Mouse (Mus musculus) limb, embryonic 10.5 days (tissue): ENCODE measurements around the gene Gpr6. TPM values are rescaled to one million over a fixed set of nuclear protein-coding genes. Genes with fewer than 3 reads are reported as not detected.

Experiments used
- DNase-seq: peaks from one replicate; pipeline ENCODE4 v3.0.0-alpha.2; 2017; ENCODE audit warnings: low spot score
- H3K27ac ChIP-seq: fragments of 300-500 bp; sonication (generic); 2 replicates; pipeline ENCODE4 v1.5.1; 2016; ENCODE audit warnings: mild to moderate bottlenecking
- H3K27me3 ChIP-seq: fragments of 300-500 bp; sonication (generic); 2 replicates; pipeline ENCODE4 v1.6.1; 2016; ENCODE audit warnings: low read depth, mild to moderate bottlenecking; ENCODE audit not compliant: poor library complexity, severe bottlenecking
- H3K36me3 ChIP-seq: fragments of 300-500 bp; sonication (generic); 2 replicates; pipeline ENCODE4 v1.6.1; 2016; ENCODE audit warnings: mild to moderate bottlenecking, moderate library complexity
- H3K4me1 ChIP-seq: fragments of 300-500 bp; sonication (generic); 2 replicates; pipeline ENCODE4 v1.6.1; 2016
- H3K4me3 ChIP-seq: fragments of 300-500 bp; sonication (generic); 2 replicates; pipeline ENCODE4 v1.5.1; 2016; ENCODE audit warnings: mild to moderate bottlenecking, moderate library complexity
- H3K9me3 ChIP-seq: fragments of 300-500 bp; sonication (generic); replicated peaks from 2 replicates; pipeline ENCODE4 v1.6.1; 2016; ENCODE audit warnings: mild to moderate bottlenecking
- WGBS: fragments of 180-500 bp; shearing (Covaris S2); methylation state at CpG from one replicate; pipeline ENCODE4 v1.1.7; 2016; 5-methylcytosine and 5-hydroxymethylcytosine counted together
- polyA plus RNA-seq: library from polyadenylated mRNA; unstranded; fragments of >200 nt; fragmentation: Nextera tagmentation; extraction: Ambion mirVana; gene quantifications from 2 replicates; pipeline ENCODE4 v1.2.1, GENCODE M21; 2016

Gpr6 gene
- polyA plus RNA-seq = not detected in 2 replicates

- Histone ChIP-seq H3K9me3 (no peaks in the 10 kb centered on the region), H3K27ac (no peak within 1 kb of the TSS), H3K4me1 (peaks cover 21% of the 10 kb centered on the region), H3K36me3 (no peaks in the 10 kb centered on the region), H3K4me3 (peak within 1 kb of the TSS; percentile 32), H3K27me3 (peaks cover 56% of the 10 kb centered on the region)
- DNase-seq = no peak
- 1% methylated on average over 23 of the region's 23 CpGs for WGBS
Observed at GRCm38 (mm10) chr10:41072116-41072515, at the start of gene Gpr6. Gene Gpr6 (minus strand): TSS chr10:41072285.

DNA sequence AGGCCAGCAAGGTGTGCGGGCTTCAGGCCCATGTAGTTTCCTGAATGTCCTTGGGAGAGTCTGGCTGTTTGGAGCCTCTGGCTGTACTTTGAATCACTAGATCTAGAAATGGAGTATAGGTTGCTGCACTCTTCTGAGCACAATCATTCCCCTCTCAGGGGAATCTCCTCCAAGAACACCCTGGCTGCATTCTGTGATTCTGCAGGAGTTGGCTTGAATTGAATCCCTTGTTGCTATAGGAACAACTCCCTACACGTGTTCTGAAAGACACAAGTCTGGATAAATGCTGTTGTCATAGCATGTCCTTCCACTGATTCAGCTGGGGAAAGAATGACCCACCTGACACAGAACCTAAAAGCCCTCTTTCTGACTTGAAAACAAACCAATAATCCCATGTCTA, 28.0 kb upstream of the Gpr6 start:
- 0 out of 2 replicates have a peak, but pooled peaks cover 2% of the 10 kb centered on the region for H3K4me1 ChIP-seq
- no peaks in the 10 kb centered on the region for H3K9me3 ChIP-seq
- 87% methylated on average over 2 of the region's 2 CpGs for WGBS
- no peak overlapping the region for H3K4me3 ChIP-seq
- DNase-seq = no peak
- no peaks in the 10 kb centered on the region for H3K36me3 ChIP-seq
- H3K27ac ChIP-seq = no peak overlapping the region
- H3K27me3 ChIP-seq = no peaks in the 10 kb centered on the region

- no peaks in the 10 kb centered on the region for H3K9me3 ChIP-seq
- 85% methylated on average over 6 of the region's 6 CpGs for WGBS
- no peaks in the 10 kb centered on the region for H3K27me3 ChIP-seq
- H3K4me1 ChIP-seq = 0 out of 2 replicates have a peak, but pooled peaks cover 2% of the 10 kb centered on the region
- no peak for DNase-seq
- no peak overlapping the region for H3K4me3 ChIP-seq
- H3K27ac ChIP-seq = no peak overlapping the region
- H3K36me3 ChIP-seq = no peaks in the 10 kb centered on the region
Observed at GRCm38 (mm10) chr10:41098137-41098536, 26.1 kb upstream of the Gpr6 start.

GRCm38 (mm10) chr10:41088852-41089251, 16.8 kb upstream of the Gpr6 start:
- Histone ChIP-seq H3K9me3 (no peaks in the 10 kb centered on the region), H3K36me3 (no peaks in the 10 kb centered on the region), H3K4me3 (no peak overlapping the region), H3K27ac (no peak overlapping the region), H3K4me1 (no peaks in the 10 kb centered on the region), H3K27me3 (no peaks in the 10 kb centered on the region)
- peak; percentile 51 for DNase-seq
- WGBS = 58% methylated on average over 7 of the region's 7 CpGs

- Histone ChIP-seq H3K4me1 (peaks cover 21% of the 10 kb centered on the region), H3K27me3 (peaks cover 56% of the 10 kb centered on the region), H3K4me3 (peak overlapping the region; percentile 17; the same call in 1 of the 2 replicates), H3K27ac (no peak overlapping the region), H3K36me3 (no peaks in the 10 kb centered on the region), H3K9me3 (no peaks in the 10 kb centered on the region)
- peak; percentile 87 for DNase-seq
- 2% methylated on average over 11 of the region's 11 CpGs for WGBS
Observed at GRCm38 (mm10) chr10:41071696-41072095, 389 bp downstream of the Gpr6 start.

DNA sequence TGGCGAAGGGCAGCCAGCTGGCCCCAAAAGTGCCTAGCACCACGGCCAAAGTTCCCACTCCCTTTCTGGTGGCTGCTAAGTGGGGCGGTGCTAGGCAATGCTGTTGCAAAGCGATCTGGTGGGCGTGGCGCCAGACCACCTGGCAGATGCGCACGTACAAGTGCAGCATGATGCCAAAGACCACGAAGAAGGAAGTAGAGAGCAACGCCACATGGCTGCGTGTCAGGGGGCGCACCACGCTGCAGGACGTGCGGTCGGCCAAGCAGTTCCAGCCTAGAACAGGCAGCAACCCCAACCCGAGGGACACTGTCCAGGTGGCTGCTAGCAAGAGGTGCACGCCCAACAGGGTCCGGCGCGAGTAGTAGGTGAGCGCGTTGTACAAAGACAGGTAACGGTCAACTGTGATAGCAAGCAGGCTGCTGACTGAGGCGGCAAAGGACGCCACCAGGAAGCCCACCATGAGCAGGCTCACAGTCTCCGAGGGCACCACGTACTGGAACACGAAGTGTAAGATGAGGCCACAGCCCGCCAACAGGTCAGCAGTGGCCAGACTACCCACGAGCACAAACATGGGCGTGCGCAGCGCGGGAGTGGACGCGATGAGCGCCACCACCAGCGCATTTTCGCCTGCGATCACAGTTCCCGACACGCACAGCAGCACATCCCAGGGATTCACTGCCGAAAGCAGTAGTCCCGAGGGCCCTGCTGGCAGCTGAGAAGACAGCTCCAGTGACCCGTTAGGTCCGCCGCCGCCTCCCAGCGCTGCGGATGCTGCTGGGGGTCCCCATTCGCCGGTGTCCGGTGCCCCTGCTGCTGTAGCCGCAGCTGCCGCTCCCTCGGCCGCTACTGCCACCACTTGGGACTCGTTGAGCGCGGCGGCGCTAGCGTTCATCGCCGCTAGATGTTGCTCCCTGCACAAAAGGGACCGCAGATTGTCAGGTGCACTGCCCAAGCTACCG, 1.1 kb downstream of the Gpr6 start:
- Histone ChIP-seq H3K4me1 (peaks cover 21% of the 10 kb centered on the region), H3K4me3 (peak overlapping the region; percentile 32), H3K27me3 (peaks cover 56% of the 10 kb centered on the region), H3K9me3 (no peaks in the 10 kb centered on the region), H3K36me3 (no peaks in the 10 kb centered on the region), H3K27ac (no peak overlapping the region)
- 3% methylated on average over 68 of the region's 68 CpGs for WGBS
- DNase-seq = no peak

DNA sequence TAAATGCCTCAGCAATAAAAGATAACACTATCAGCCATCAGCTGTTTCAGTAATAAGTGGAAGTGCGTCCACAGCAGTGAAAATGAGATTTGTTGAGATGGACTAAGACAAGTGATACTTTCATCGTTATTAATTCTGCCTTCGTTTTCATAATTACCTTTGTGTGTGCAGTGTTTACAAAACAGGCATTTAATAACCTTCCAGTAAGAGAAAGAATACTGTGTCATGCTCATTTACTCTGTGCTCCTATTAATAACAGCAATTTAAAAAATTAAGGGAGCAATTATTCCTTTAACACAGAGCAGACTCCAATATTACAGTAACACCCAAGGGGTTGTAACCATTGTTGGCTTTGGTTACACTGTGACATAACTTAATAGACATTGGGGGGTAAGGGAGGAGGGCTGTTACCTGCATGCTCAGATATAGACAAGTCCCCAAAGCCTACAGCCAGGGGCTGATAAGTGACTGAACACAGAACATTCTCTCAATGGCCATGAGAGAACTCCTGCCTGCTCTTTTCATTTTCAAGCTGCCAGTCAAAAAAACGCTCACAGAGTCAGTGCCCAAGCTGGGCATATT, 11.7 kb downstream of the Gpr6 start:
- Histone ChIP-seq H3K27me3 (no peaks in the 10 kb centered on the region), H3K4me3 (no peak overlapping the region), H3K4me1 (no peaks in the 10 kb centered on the region), H3K9me3 (no peaks in the 10 kb centered on the region), H3K27ac (no peak overlapping the region), H3K36me3 (no peaks in the 10 kb centered on the region)
- no peak for DNase-seq
- 92% methylated on average over 4 of the region's 4 CpGs for WGBS

DNA sequence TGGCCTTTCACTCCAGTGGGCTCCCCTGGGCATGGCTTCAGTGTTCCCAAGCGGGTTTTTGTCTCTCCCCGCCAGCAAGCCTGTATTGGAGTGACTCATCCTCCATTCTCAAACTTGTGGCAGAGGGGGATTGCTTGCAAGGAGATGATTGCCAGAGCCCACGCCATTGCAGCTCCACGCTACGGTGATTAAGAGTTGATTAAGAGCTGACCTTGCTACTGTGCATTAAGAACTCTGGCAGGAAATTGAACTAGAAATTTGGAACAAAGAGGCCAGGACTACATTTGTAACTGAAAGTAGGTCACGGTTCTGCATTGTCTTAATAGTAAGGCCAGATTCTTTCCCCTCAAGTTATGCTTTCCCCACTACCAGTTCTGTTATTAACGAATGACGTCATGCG, 16.5 kb downstream of the Gpr6 start:
- H3K4me1 ChIP-seq = no peaks in the 10 kb centered on the region

DNA sequence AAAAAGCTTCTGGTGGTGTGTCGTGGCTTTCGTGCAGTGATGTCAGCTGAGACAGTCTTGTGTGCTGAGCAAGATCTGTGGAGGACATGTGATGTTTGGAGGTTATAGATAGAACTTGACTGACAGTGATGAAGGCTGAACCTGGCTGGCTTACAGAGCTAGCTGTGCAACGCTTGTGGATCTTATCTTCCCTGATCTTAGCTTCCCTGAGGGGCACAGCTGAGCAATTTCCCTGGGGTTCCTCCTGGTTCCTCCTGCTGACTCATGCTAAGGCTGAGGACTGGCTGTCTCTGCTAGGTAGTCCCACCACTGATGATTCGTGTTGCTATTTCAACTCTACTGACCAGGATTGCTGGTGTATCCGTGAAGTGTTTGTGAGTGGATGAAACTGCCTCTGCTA, 18.1 kb downstream of the Gpr6 start:
- DNase-seq = no peak
- H3K27me3 ChIP-seq = no peaks in the 10 kb centered on the region
- no peaks in the 10 kb centered on the region for H3K4me1 ChIP-seq
- H3K27ac ChIP-seq = no peak overlapping the region
- no peaks in the 10 kb centered on the region for H3K9me3 ChIP-seq
- 89% methylated on average over 5 of the region's 5 CpGs for WGBS
- H3K4me3 ChIP-seq = no peak overlapping the region
- no peaks in the 10 kb centered on the region for H3K36me3 ChIP-seq

More for the DNA sequence above, 16.5 kb downstream of the Gpr6 start:
- Histone ChIP-seq H3K4me3 (no peak overlapping the region), H3K27ac (no peak overlapping the region), H3K27me3 (no peaks in the 10 kb centered on the region), H3K9me3 (no peaks in the 10 kb centered on the region), H3K36me3 (no peaks in the 10 kb centered on the region)
- 83% methylated on average over 9 of the region's 9 CpGs for WGBS
- no peak for DNase-seq

GRCm38 (mm10) chr10:41042272-41042671, 29.8 kb downstream of the Gpr6 start:
- H3K27ac ChIP-seq = no peak overlapping the region
- no peaks in the 10 kb centered on the region for H3K36me3 ChIP-seq
- no peak overlapping the region for H3K4me3 ChIP-seq
- H3K27me3 ChIP-seq = no peaks in the 10 kb centered on the region
- H3K9me3 ChIP-seq = no peaks in the 10 kb centered on the region
- 71% methylated on average over 11 of the region's 11 CpGs for WGBS
- peaks cover 4% of the 10 kb centered on the region; the same call in 1 of the 2 replicates for H3K4me1 ChIP-seq
- DNase-seq = no peak

DNA sequence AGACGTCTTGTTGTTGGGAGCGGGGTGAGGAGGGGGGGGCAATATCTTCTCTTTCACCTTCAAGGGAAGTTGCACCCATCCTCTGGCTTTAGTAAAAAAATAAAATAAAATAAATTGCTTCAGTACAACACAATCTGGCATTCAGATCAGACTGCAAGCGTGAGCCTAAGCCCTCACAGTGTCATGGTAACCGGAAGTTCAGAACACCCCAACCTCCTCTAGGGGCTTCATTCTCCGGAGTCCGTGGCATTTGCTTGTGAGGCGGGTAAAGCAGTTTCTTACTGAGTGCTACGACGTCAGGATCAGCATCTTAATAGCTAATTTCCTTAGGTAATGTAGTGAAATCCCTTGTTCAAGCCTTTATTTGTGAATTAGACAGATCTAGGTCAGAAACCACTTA, 30.6 kb downstream of the Gpr6 start:
- Histone ChIP-seq H3K4me3 (no peak overlapping the region), H3K27ac (no peak overlapping the region), H3K36me3 (no peaks in the 10 kb centered on the region), H3K9me3 (no peaks in the 10 kb centered on the region), H3K27me3 (no peaks in the 10 kb centered on the region), H3K4me1 (peaks cover 4% of the 10 kb centered on the region; the same call in 1 of the 2 replicates)
- WGBS = 85% methylated on average over 9 of the region's 9 CpGs
- DNase-seq = no peak

- H3K9me3 ChIP-seq = no peaks in the 10 kb centered on the region
- H3K27ac ChIP-seq = peak overlapping the region; percentile 25; the same call in 1 of the 2 replicates
- peaks cover 4% of the 10 kb centered on the region; the same call in 1 of the 2 replicates for H3K4me1 ChIP-seq
- H3K36me3 ChIP-seq = no peaks in the 10 kb centered on the region
- H3K27me3 ChIP-seq = no peaks in the 10 kb centered on the region
- H3K4me3 ChIP-seq = no peak overlapping the region
- peak; percentile 37 for DNase-seq
Observed at GRCm38 (mm10) chr10:41040530-41041085, 31.5 kb downstream of the Gpr6 start.

GRCm38 (mm10) chr10:41038476-41038875, 33.6 kb downstream of the Gpr6 start:
- Histone ChIP-seq H3K27me3 (no peaks in the 10 kb centered on the region), H3K36me3 (no peaks in the 10 kb centered on the region), H3K9me3 (no peaks in the 10 kb centered on the region), H3K27ac (no peak overlapping the region), H3K4me1 (peaks cover 4% of the 10 kb centered on the region; the same call in 1 of the 2 replicates), H3K4me3 (no peak overlapping the region)
- WGBS = 95% methylated on average over 6 of the region's 6 CpGs
- no peak for DNase-seq
